Mouse (Mus musculus): Measurements from ENCODE around the gene Hk2. TPM values are rescaled to one million over a fixed set of nuclear protein-coding genes. Genes with fewer than 3 reads are reported as not detected.

Gene Hk2
- total and polyA plus RNA-seq, 2 experiments from 2014 or later, result 2.1 to 2.8 TPM

- WGBS, result 75% methylated on average over 7 of the region's 7 CpGs
Observed at GRCm38 (mm10) chr6:82735347-82735746, 38.9 kb downstream of the Hk2 start.

GRCm38 (mm10) chr6:82728635-82729034 is 45.6 kb downstream of the Hk2 start:
- ATAC-seq (no peak), DNase-seq (no peak)
- Histone ChIP-seq H3K9me3 (ENCODE audit: low read length) (no peaks in the 10 kb centered on the region), H3K36me3 (ENCODE audit: insufficient read depth) (no peaks in the 10 kb centered on the region), H3K27me3 (ENCODE audit: insufficient read depth, low read length) (no peaks in the 10 kb centered on the region), H3K4me1 (ENCODE audit: insufficient read depth) (no peaks in the 10 kb centered on the region), H3K4me3 (ENCODE audit: low read depth, low read length) (no peak overlapping the region), H3K9ac (no peak overlapping the region), H3K27ac (ENCODE audit: low read depth, low read length) (no peak overlapping the region), H3K4me2 (ENCODE audit: low read depth) (no peak overlapping the region)
- 91% methylated on average over 21 of the region's 21 CpGs for WGBS
- TF ChIP-seq CTCF (IDR thresholded peaks at IDR 0.05; ENCODE audit: low read depth), result peak; percentile 12; the same call in 1 of the 2 replicates

More at GRCm38 (mm10) chr6:82735347-82735746, 38.9 kb downstream of the Hk2 start:
- ATAC-seq (peak; percentile 33; the same call in 1 of the 2 replicates), DNase-seq (peak; percentile 69)
- H3K36me3 ChIP-seq (ENCODE audit: insufficient read depth), result no peaks in the 10 kb centered on the region
- no peaks in the 10 kb centered on the region for H3K27me3 ChIP-seq (ENCODE audit: insufficient read depth, low read length)
- H3K4me1 ChIP-seq (ENCODE audit: insufficient read depth), result no peaks in the 10 kb centered on the region
- H3K9me3 ChIP-seq (ENCODE audit: low read length), result no peaks in the 10 kb centered on the region
- no peak overlapping the region for H3K27ac ChIP-seq (ENCODE audit: low read depth, low read length)
- no peak overlapping the region for H3K4me3 ChIP-seq (ENCODE audit: low read depth, low read length)
- peak; percentile 72 for TF ChIP-seq CTCF (IDR thresholded peaks at IDR 0.05; ENCODE audit: low read depth)
- no peak overlapping the region for H3K9ac ChIP-seq
- H3K4me2 ChIP-seq (ENCODE audit: low read depth), result no peak overlapping the region

- no peaks in the 10 kb centered on the region for H3K36me3 ChIP-seq (ENCODE audit: insufficient read depth)
- no peak overlapping the region for H3K27ac ChIP-seq (ENCODE audit: low read depth, low read length)
- peaks cover 3% of the 10 kb centered on the region for H3K4me1 ChIP-seq (ENCODE audit: insufficient read depth)
- DNase-seq, result no peak
- 97% methylated on average over 13 of the region's 13 CpGs for WGBS
- H3K4me3 ChIP-seq (ENCODE audit: low read depth, low read length), result no peak overlapping the region
- ATAC-seq, result no peak
- no peaks in the 10 kb centered on the region for H3K27me3 ChIP-seq (ENCODE audit: insufficient read depth, low read length)
- H3K9ac ChIP-seq, result no peak overlapping the region
- H3K4me2 ChIP-seq (ENCODE audit: low read depth), result no peak overlapping the region
- no peak for TF ChIP-seq CTCF (IDR thresholded peaks at IDR 0.05; ENCODE audit: low read depth)
- no peaks in the 10 kb centered on the region for H3K9me3 ChIP-seq (ENCODE audit: low read length)
Observed at GRCm38 (mm10) chr6:82727206-82727605, 47.0 kb downstream of the Hk2 start.

GRCm38 (mm10) chr6:82723321-82723720 is 50.9 kb downstream of the Hk2 start:
- H3K27me3 ChIP-seq (ENCODE audit: insufficient read depth, low read length), result no peaks in the 10 kb centered on the region
- no peaks in the 10 kb centered on the region for H3K36me3 ChIP-seq (ENCODE audit: insufficient read depth)
- DNase-seq, result no peak
- TF ChIP-seq CTCF (IDR thresholded peaks at IDR 0.05; ENCODE audit: low read depth), result no peak
- no peak overlapping the region for H3K4me2 ChIP-seq (ENCODE audit: low read depth)
- WGBS, result 47% methylated on average over 5 of the region's 5 CpGs
- H3K9me3 ChIP-seq (ENCODE audit: low read length), result no peaks in the 10 kb centered on the region
- ATAC-seq, result no peak
- no peak overlapping the region for H3K27ac ChIP-seq (ENCODE audit: low read depth, low read length)
- H3K9ac ChIP-seq, result no peak overlapping the region
- H3K4me3 ChIP-seq (ENCODE audit: low read depth, low read length), result no peak overlapping the region
- H3K4me1 ChIP-seq (ENCODE audit: insufficient read depth), result peaks cover 3% of the 10 kb centered on the region

GRCm38 (mm10) chr6:82716126-82716525 is 58.1 kb downstream of the Hk2 start:
- Histone ChIP-seq H3K4me3 (ENCODE audit: low read depth, low read length) (no peak overlapping the region), H3K4me1 (ENCODE audit: insufficient read depth) (no peaks in the 10 kb centered on the region), H3K27ac (ENCODE audit: low read depth, low read length) (no peak overlapping the region), H3K9ac (no peak overlapping the region), H3K27me3 (ENCODE audit: insufficient read depth, low read length) (no peaks in the 10 kb centered on the region), H3K36me3 (ENCODE audit: insufficient read depth) (no peaks in the 10 kb centered on the region), H3K9me3 (ENCODE audit: low read length) (no peaks in the 10 kb centered on the region), H3K4me2 (ENCODE audit: low read depth) (no peak overlapping the region)
- 84% methylated on average over 4 of the region's 4 CpGs for WGBS
- ATAC-seq (no peak), DNase-seq (no peak)
- no peak for TF ChIP-seq CTCF (IDR thresholded peaks at IDR 0.05; ENCODE audit: low read depth)

- TF ChIP-seq CTCF (IDR thresholded peaks at IDR 0.05; ENCODE audit: low read depth), result no peak
- Histone ChIP-seq H3K36me3 (ENCODE audit: insufficient read depth) (no peaks in the 10 kb centered on the region), H3K27ac (ENCODE audit: low read depth, low read length) (no peak overlapping the region), H3K4me3 (ENCODE audit: low read depth, low read length) (no peak overlapping the region), H3K4me2 (ENCODE audit: low read depth) (no peak overlapping the region), H3K9me3 (ENCODE audit: low read length) (no peaks in the 10 kb centered on the region), H3K27me3 (ENCODE audit: insufficient read depth, low read length) (no peaks in the 10 kb centered on the region), H3K9ac (no peak overlapping the region), H3K4me1 (ENCODE audit: insufficient read depth) (no peaks in the 10 kb centered on the region)
- ATAC-seq (no peak), DNase-seq (no peak)
- 77% methylated on average over 3 of the region's 3 CpGs for WGBS
Observed at GRCm38 (mm10) chr6:82715653-82716052, 58.6 kb downstream of the Hk2 start.

- 72% methylated on average over 6 of the region's 6 CpGs for WGBS
- TF ChIP-seq CTCF (IDR thresholded peaks at IDR 0.05; ENCODE audit: low read depth), result no peak
Observed at GRCm38 (mm10) chr6:82715253-82715652, 59.0 kb downstream of the Hk2 start.

More at GRCm38 (mm10) chr6:82715253-82715652, 59.0 kb downstream of the Hk2 start:
- no peak for DNase-seq
- Histone ChIP-seq H3K27me3 (ENCODE audit: insufficient read depth, low read length) (no peaks in the 10 kb centered on the region), H3K4me3 (ENCODE audit: low read depth, low read length) (no peak overlapping the region), H3K27ac (ENCODE audit: low read depth, low read length) (no peak overlapping the region), H3K9me3 (ENCODE audit: low read length) (no peaks in the 10 kb centered on the region), H3K9ac (no peak overlapping the region), H3K4me2 (ENCODE audit: low read depth) (no peak overlapping the region), H3K4me1 (ENCODE audit: insufficient read depth) (no peaks in the 10 kb centered on the region), H3K36me3 (ENCODE audit: insufficient read depth) (no peaks in the 10 kb centered on the region)
- no peak for ATAC-seq
